Mouse (Mus musculus) large intestine, adult 2 months (tissue): ENCODE measurements around the gene Ccdc8. TPM values are rescaled to one million over a fixed set of nuclear protein-coding genes. Genes with fewer than 3 reads are reported as not detected.

Source experiments
- DNase-seq: peaks from one replicate; pipeline ENCODE4 v3.0.0-alpha.2; 2012; ENCODE audit warnings: low read depth, low spot score
- WGBS: fragments of 180-500 bp; shearing (Covaris S2); methylation state at CpG from one replicate; pipeline ENCODE4 v1.1.7; 2018; 5-methylcytosine and 5-hydroxymethylcytosine counted together
- polyA plus RNA-seq: library from polyadenylated mRNA; depleted of rRNA; stranded (reverse); fragments of >200 nt; gene quantifications from 2 replicates; pipeline ENCODE4 v1.2.3, GENCODE M21; 2012

The Ccdc8 gene
- polyA plus RNA-seq, 1 experiment, result 1.1 TPM

DNA sequence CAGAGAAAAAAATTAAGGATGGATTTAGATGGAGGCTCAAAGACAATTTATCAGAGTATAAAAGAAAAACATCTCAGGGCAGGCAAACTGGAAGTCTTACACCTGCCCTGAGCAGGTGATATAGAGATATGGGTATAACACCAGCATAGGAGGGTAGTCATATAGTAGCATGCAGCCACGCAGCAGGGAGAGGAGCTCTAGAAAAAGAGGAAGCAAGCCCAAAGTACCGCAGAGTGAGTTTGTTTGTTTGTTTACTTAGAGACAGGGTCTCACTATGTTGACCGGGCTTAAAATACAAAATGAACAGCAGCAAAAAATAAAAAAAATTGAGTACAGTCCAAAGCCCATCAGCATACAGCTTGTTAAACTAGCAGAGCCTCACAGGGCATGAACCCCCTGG is 21.3 kb upstream of the Ccdc8 start:
- DNase-seq, result no peak
- 74% methylated on average over 3 of the region's 3 CpGs for WGBS

DNA sequence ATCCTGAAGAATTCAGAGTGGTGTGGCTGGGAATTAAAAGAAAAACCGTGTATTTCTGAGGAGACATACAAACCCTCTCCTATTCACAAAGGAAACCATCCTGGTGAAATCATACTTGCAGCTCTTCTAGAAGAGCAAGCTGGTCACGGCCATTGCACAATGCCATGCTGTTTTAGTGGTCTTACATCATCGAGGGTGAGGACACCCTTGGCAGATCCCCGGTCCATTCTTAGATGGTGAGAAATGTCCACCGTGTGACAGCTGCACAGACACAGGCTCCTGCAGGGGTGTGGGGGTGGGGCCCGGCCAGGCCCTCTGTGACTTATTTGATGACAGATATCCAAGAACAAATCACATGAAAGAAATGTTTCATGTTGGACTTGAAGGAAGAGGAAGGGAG is 18.5 kb upstream of the Ccdc8 start:
- 47% methylated on average over 6 of the region's 6 CpGs for WGBS
- no peak for DNase-seq

DNA sequence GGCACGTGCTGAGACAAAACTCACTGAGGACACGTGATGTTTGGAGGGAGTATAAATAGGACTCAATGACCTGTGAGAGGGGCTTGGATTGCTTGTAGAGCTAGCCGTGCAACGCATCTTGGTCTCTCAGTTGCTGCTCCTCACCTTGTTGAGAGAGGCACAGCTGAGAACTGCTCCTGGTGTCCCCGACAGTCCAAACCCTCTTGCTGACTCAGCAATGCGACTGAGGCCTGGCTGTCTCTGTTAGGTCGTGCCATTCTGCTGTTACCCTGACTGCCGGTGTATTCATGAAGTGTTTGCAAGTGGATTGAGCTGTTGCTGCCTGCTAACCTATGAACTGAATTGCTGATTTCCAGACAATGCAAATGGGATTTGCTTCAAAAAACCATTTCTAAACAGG is 16.2 kb upstream of the Ccdc8 start:
- DNase-seq, result no peak
- 76% methylated on average over 8 of the region's 8 CpGs for WGBS

DNA sequence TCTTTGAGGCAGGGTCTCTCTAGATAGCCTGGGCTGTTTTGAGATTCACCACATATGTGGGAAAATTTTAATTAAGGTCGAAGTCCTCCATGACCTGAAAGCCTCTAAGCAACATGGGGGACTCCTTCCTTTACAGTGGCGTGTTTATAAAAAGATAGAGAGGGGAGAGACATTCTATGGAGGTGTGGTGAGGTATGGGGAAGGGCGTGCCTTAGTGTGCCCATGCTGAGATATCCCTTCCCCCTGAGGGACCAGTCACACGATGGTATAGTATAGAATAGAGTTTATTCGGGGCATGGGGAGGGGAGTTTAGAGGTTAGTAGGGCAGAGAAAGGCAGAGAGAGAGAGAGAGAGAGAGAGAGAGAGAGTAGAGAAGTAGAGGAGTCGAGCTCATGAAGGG is 14.3 kb upstream of the Ccdc8 start:
- WGBS, result 64% methylated on average over 6 of the region's 6 CpGs
- DNase-seq, result no peak

DNA sequence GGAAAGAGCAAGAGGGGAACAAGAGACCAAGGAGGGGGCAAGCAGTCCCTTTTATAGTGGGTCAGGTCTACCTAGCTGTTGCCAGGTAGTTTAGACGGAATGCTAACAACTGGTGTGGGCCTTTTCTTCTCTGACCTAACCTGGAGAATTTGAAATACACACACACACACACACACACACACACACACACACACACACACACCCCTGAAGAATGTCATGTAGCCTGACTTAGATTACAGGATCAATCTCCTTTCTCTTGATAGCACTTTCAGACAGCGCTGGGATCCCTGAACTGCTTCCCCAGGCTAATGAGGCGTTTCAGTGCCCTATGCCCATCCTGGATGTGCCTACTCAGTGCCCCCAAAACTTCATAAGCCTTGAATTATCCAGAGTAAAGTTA is 13.9 kb upstream of the Ccdc8 start:
- DNase-seq, result no peak
- 92% methylated on average over 3 of the region's 3 CpGs for WGBS

DNA sequence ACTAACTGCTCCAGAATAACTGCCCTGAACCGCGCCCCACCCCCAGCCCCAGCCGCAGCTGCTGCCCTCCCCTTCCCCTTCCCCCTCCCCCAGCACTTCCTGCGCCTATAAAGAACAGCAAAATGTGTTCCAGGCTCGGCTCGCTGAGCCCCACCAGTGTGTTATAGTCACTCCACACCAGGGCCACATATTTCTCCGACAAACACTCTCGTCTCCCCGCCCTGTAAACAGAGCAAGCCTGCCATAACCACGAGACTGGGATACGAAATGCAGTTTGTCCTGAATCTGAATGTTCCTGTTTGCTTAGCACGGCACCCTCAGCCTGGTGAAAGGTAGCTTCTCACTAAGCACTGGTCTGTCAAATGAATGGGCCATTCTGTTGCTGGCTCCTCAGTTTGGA is 12.2 kb upstream of the Ccdc8 start:
- whole genome bisulfite sequencing, result under 1% methylated on average over 12 of the region's 12 CpGs
- no peak for DNase-seq

DNA sequence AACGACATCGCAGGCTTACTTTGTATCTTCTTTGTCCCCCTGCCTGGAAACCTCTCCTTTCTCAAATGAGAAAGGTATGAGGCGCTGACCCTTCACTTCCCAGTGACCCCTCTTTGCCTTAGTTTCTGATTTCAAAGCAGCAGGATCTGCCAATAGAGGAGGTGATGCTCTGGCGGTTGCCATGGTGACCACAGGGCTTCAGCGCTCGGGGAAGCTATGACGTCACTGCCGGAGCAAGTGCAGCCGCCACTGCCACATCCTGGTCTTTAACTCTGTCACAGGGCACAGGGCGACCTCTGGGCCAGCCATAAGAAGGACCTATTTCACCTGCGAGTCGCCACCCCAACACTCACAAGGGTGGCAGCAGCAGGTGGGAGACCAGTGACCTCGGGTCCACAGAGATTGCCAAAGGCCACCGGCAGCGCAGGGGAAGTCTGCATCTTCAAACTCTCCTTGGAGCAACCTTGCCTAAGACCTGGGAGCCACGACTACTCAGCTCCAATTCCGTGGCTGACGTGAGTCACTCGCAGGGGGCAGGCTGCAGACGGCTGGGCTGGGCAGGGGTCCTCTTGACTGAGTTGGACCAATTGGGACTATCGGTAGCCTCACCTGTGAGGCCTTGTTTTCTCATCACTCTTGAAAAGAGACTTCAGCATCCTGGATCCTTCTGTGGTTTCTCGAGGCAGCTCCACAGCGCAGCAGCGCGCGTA is 9.5 kb upstream of the Ccdc8 start, which contains the start of gene Gm42372:
TSS of gene Gm42372 (plus strand) at position 228 of the 710 bp plus-strand sequence.
- DNase-seq, result no peak
- WGBS, result 42% methylated on average over 26 of the region's 26 CpGs

DNA sequence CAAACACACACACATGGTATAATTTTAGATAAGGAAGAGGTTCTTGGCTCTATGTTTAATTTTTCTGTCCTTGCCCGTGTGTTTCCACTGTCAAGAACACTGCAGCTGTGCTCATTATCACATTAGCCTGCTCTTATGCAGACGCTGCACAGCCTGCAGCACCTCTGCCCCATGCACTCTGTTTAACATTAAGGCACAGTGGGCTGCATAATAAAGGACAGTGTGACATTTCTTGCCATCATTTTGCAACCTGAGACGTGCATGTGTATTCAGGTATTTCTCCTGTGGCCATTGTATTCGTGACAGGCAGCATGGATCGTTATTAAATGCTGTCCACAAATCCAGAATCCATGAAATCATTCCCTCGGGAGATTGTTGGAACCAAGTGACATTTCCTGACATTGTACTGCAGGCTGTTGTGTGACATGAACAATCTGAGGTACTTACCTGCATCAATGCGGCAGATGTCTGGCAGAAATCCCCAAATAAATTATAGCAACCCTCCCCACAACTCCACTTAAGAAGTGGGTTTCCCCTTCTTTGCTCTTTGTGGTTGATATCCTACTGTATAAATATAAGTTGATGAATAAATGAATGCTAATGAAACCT is 4.9 kb upstream of the Ccdc8 start:
- DNase-seq, result no peak
- WGBS, result 52% methylated on average over 7 of the region's 7 CpGs

DNA sequence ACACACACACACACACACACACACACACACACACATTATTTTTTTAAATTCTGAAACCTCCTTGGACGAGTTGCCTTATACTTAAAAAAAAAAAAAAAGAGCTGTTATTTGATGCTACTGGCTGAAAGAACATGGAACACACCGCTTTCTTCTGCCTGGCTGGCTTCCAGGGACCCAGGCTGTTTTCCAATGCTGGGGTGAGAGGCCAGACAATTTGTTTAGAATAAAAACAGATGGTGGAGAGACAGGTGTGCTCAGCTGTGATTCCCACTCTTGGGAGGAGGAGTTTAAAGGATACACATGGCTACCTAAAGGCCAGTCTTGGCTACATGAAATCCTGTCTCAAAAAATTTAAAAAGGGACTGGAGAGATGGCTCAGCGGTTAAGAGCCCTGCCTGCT is 4.1 kb upstream of the Ccdc8 start:
- DNase-seq, result no peak
- WGBS, result 30% methylated on average over 3 of the region's 3 CpGs

DNA sequence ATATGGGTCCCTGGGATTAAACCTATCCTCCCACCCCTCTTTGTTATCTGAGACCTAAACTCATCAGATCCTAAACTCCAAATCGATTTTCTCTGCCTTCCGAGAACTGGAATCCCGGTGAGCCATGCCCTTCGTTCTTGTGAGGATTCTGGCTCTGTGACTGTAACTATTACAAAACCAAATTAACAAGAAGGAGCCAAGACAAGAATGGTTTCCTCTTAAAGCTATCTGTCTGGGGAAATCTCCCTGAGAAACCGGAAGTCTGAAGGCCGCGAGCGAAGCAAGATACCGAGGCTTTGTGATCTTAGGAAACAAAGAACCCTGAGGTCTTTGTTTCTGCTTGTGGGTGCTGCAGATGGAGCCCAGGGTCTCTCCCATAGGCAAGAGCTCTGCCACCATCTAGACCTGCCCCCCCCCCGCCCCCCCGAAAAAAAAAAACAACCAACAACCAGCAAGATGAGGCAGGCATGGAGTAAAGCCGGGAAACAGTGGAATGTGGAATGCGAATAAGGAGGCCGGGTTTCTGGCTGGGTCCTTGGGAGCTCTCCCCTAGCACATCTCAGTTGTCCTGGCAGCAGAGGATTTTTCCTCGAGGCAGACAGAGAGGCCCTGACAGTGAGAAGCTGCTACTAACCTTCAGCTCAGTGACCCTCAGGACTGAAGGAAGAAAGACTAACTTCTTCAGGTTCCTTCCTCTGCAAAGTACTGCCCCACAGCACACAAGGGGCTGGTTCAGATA is 2.3 kb upstream of the Ccdc8 start:
- no peak for DNase-seq
- WGBS, result 49% methylated on average over 15 of the region's 15 CpGs

DNA sequence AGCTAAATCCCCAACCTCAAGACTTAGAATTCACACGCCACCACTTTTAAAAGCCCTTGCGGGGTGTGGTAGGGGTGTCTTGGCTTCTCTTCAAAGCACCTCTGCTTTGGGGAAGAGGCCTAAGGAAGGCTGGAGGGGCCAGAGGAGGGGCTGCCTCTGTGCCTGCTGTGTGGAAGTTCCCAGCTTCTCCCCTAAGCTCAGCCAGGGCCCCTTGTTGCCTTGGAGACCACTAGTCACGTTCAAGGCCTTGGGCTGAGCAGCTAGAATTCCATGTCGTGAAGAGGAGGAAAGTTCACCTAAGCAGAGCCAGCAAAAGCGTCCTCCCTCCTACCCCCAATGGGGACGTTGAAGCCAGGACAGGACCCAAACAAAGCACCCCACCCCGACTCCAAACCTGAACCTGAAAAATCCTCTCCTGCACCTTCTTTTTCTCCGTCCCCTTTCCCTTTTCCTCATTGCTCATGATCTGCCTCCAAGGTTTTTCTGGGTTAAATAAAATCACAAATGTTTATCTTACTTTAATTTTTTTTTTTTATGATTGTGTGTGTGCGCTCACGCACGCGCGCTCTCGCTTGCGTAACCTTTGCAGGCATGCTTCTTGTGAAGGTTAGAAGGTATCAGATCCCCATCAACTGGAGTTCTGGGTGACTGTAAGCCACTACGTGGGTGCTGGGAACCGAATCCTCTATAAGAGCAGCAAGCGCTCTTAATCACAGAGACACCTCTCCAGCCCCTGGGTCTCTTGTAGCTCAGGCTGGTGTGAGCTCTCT is 642 bp upstream of the Ccdc8 start:
- WGBS, result 33% methylated on average over 18 of the region's 18 CpGs
- no peak for DNase-seq

DNA sequence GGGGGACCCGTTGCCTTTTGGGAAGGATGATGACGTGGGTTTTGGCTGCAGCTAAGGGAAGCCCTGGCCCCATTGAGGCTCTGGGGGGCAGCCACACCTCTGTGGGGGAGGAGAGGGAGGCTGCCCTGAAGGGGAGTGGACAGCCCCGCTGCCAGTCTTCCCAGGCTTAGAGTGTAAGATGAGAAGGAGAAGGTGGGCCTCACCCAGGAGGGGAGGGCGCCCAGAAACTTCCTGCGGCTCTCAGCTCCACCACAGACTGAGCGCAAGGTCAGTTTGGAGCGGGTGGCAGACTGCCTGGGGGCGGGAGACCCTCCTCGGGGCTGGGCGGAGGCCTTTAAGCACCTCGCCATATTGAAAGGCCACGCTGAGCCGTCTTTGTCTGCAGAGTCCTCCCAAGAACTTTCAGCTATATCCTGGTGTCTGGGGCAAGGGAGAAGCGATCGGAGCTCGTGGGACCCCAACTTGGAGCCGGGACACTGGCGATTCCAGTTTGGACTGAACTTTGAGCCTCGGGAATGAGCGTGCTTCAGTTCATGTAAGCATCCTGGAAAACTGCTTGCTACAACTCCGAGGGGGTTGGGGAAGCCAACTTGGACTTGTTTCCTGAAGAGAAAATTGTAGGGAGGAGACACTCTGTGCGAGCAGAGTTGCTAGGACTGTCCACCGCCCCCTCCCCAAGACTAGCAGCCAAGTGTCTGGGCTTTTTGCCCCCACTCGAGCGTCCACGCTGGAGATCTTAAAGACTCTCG is 1.3 kb downstream of the Ccdc8 start:
- 17% methylated on average over 27 of the region's 27 CpGs for WGBS

DNA sequence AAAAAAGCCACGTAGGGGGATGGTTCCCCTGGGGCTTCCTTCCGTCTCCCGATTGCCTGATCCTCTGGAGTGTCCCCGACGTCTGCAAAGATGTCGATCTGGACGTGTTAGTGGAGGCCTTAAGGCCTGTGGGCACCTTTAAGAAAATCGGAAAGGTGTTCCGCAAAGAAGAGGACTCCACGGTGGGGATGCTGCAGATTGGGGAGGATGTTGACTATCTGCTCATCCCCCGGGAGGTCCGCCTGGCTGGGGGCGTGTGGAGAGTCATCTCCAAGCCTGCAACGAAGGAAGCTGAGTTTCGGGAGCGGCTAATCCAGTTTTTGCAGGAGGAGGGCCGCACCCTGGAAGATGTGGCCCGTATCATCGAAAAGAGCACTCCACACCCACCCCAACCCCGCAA is 1.9 kb downstream of the Ccdc8 start:
- WGBS, result 18% methylated on average over 20 of the region's 20 CpGs
- DNase-seq, result no peak

More for the DNA sequence above, 1.3 kb downstream of the Ccdc8 start:
- no peak for DNase-seq

DNA sequence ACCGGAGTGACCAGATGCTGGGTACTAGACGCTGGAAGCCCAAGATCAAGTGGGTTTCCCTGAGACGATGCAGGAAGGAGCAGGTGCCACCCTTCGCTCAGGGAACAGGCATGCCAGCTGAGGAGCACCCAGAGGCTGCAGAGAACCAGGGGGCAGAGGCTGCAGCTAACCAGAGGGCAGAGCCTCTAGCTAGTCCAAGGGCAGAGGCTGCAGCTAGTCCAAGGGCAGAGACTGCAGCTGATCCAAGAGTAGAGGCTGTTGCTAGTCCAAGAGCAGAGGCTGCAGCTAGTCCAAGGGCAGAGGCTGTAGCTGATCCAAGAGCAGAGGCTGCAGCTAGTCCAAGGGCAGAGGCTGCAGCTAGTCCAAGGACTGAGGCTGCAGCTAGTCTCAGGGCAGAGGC is 2.8 kb downstream of the Ccdc8 start:
- no peak for DNase-seq
- WGBS, result 67% methylated on average over 4 of the region's 4 CpGs

DNA sequence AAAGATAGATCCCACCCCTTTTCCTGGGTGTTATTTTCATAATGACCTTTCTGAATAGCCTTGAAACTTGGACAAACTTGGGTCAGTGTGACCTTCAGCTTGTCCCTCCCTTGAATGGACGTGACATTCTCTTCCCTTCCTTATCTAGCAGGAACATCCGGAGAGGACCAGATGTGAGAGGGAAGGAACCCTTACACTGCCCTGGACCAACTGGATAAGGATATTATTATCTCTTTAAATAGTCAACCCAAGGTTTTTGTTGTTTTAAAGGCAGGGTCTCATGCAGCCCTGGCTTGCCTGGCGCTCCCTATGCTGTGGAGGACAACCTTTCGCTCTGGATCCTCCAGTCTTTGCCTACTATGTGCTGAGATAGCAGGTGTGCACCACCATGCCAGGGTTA is 6.7 kb downstream of the Ccdc8 start:
- WGBS, result 63% methylated on average over 4 of the region's 4 CpGs
- DNase-seq, result no peak

DNA sequence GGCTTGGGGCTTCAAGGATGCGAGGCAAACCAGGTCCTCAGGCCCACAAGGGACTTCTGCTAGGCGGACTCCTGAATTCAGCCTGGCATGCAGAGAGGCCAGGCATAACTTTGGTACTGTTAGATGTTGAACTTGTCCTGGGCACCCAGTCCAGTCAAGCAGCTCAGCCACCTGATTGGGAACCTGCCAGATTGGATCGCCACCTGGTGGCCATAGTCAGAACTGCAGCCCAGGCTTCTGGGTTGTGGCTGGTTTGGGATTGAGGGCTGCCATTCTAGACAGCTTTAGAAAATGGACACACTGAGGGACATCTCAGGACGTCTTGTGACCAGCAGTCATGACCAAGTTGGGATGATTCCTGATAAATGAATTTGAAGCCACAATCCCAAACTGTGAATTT is 7.1 kb downstream of the Ccdc8 start:
- WGBS, result 26% methylated on average over 4 of the region's 4 CpGs
- DNase-seq, result no peak

DNA sequence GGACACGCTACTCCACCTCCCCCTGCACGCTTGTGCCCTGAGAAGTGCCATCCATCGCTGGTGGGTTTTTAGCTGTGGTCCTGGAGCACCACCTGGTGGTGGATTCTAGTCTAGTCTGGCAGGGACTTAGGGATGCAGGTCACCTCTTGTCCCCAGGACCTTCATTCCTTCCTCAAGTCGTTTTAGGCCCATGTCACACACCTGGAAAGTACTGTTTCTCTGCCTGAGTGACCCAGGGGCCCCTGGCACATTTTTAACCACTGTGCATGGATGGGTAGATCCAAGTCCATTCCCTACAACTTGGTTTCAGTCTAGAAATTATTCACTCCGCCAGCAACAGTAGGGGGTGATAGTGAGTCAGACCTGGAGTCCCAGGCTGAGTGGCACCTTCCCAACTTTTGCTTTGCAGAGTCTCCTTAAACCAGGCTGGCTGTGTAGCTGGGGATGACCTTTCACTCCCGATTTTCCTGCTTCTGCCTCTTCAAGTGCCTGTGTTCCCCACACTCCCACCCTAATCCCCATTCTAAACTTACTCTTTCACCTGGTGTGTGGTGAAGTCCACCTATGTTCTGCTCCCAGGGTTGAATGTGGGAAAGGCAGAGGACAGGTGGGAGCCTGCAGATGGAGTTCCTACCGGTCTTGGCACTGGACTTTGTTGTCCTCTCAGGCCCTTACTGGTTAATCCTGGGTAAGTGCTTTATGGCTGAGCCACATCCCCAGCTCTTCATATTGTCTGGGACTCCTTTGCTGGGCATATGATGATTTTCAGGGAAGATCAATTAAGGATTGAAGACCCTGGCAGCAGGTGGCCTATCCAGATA is 10.1 kb downstream of the Ccdc8 start:
- DNase-seq, result no peak
- 5% methylated on average over 7 of the region's 7 CpGs for WGBS

DNA sequence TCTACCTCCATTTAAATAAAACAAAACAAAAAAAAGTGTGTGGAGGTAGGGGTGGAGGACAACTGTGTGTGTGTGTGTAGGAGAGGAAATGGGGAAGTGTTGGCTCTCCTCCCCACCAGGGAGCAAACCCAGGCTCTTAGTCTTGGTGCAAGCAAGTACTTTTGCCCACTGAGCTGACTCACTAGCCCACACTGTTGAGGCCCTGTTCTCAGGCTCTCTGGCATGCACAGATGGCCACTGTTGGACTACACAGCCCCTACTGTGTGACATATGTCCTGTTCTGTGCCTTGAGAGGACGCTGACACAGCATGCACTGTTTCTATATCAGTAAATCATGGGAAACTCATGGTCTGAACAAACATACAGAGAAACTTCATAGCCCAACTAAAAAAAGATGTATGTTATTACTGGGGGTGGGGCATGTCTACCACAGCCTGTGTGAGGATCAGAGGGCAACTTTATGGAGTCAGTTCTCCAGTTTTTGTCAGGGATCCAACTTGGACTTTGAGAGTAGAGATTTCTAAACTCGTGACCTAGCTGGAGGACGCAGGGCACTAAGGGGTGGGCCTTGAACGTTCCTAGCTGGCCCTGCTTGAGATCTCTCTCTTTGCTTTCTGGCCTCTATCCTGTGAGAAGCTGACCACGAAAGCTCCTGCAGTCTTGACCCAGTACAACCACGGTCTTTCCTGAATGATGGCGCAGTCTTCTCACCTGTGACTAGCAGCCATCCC is 10.9 kb downstream of the Ccdc8 start:
- WGBS, result 23% methylated on average over 7 of the region's 7 CpGs
- no peak for DNase-seq
